Mouse (Mus musculus) heart, embryonic 16.5 days (tissue): ENCODE measurements at regions not wholly inside any gene's neighbourhood (a gene's known extent, or its start where the extent isn't known, plus 50 kb on each side); places are given as distances from the start of the nearest gene placed in this dataset.
A peak's percentile ranks its signal among the peaks of the same experiment; 100 is the strongest.

Experiments used
- ATAC-seq: fragments of 200-750 bp; cut with Nextera tagmentation; replicated peaks from 2 replicates; pipeline ENCODE4 v1.8.0; 2017; ENCODE audit warnings: moderate number of reproducible peaks; ENCODE audit not compliant: insufficient read depth, low FRiP score; ENCODE audit errors: extremely low read depth
- H3K27ac ChIP-seq: fragments of 300-500 bp; sonication (generic); 2 replicates; pipeline ENCODE4 v1.5.1; 2014; ENCODE audit warnings: mild to moderate bottlenecking, low read length, control low read depth, moderate library complexity
- H3K27me3 ChIP-seq: fragments of 300-500 bp; sonication (generic); 2 replicates; pipeline ENCODE4 v1.6.1; 2014; ENCODE audit warnings: low read length, mixed read lengths; ENCODE audit not compliant: control insufficient read depth, insufficient read depth
- H3K36me3 ChIP-seq: fragments of 300-500 bp; sonication (generic); 2 replicates; pipeline ENCODE4 v1.6.1; 2014; ENCODE audit not compliant: control insufficient read depth, insufficient read depth
- H3K4me1 ChIP-seq: fragments of 300-500 bp; sonication (generic); 2 replicates; pipeline ENCODE4 v1.6.1; 2014; ENCODE audit warnings: low read length, mixed read lengths; ENCODE audit not compliant: control insufficient read depth, insufficient read depth
- H3K4me2 ChIP-seq: fragments of 300-500 bp; sonication (generic); 2 replicates; pipeline ENCODE4 v1.6.1; 2014; ENCODE audit warnings: low read depth, mild to moderate bottlenecking, control low read depth, low read length
- H3K4me3 ChIP-seq: fragments of 300-500 bp; sonication (generic); 2 replicates; pipeline ENCODE4 v1.5.1; 2014; ENCODE audit warnings: mild to moderate bottlenecking, control low read depth, low read length
- H3K9ac ChIP-seq: fragments of 300-500 bp; sonication (generic); 2 replicates; pipeline ENCODE4 v1.6.1; 2014; ENCODE audit warnings: low read length, control low read depth
- H3K9me3 ChIP-seq: fragments of 300-500 bp; sonication (generic); replicated peaks from 2 replicates; pipeline ENCODE4 v1.6.1; 2016; ENCODE audit warnings: low read length; ENCODE audit not compliant: control insufficient read depth
- WGBS: fragments of 180-500 bp; shearing (Covaris S2); extraction: QIAGEN DNeasy Blood & Tissue Kit; methylation state at CpG from one replicate; pipeline ENCODE4 v1.1.7; 2014; 5-methylcytosine and 5-hydroxymethylcytosine counted together

GRCm38 (mm10) chr6:122394160-122394559 is 53.8 kb upstream of the Phc1 start:
- Histone ChIP-seq H3K4me3 (no peak overlapping the region), H3K9me3 (peaks cover 5% of the 10 kb centered on the region; the same call in 1 of the 2 replicates), H3K9ac (no peak overlapping the region), H3K4me2 (no peak overlapping the region), H3K4me1 (peaks cover 16% of the 10 kb centered on the region), H3K36me3 (no peaks in the 10 kb centered on the region), H3K27ac (no peak overlapping the region), H3K27me3 (no peaks in the 10 kb centered on the region)
- no peak for ATAC-seq
- WGBS, result 33% methylated on average over 5 of the region's 5 CpGs

GRCm38 (mm10) chr6:122393231-122393881 is 53.0 kb upstream of the Phc1 start:
- peak; percentile 84 for ATAC-seq
- 24% methylated on average over 19 of the region's 19 CpGs for WGBS
- Histone ChIP-seq H3K36me3 (no peaks in the 10 kb centered on the region), H3K4me1 (peaks cover 16% of the 10 kb centered on the region), H3K4me2 (peak overlapping the region; percentile 51), H3K27ac (peak overlapping the region; percentile 66), H3K4me3 (no peak overlapping the region), H3K27me3 (no peaks in the 10 kb centered on the region), H3K9me3 (peaks cover 5% of the 10 kb centered on the region; the same call in 1 of the 2 replicates), H3K9ac (peak overlapping the region; percentile 32; the same call in 1 of the 2 replicates)

GRCm38 (mm10) chr6:122391725-122392667 is 51.6 kb upstream of the Phc1 start:
- 0 out of 2 replicates have a peak overlapping the region, but pooled peaks have one; percentile 17 for H3K4me3 ChIP-seq
- peak overlapping the region; percentile 50 for H3K4me2 ChIP-seq
- peaks cover 5% of the 10 kb centered on the region; the same call in 1 of the 2 replicates for H3K9me3 ChIP-seq
- H3K9ac ChIP-seq, result no peak overlapping the region
- H3K27ac ChIP-seq, result no peak overlapping the region
- WGBS, result 33% methylated on average over 29 of the region's 29 CpGs
- peaks cover 16% of the 10 kb centered on the region for H3K4me1 ChIP-seq
- H3K27me3 ChIP-seq, result no peaks in the 10 kb centered on the region
- no peaks in the 10 kb centered on the region for H3K36me3 ChIP-seq
- ATAC-seq, result 0 out of 2 replicates have a peak, but pooled peaks have one; percentile 19

- H3K4me1 ChIP-seq, result peaks cover 16% of the 10 kb centered on the region
- no peak overlapping the region for H3K9ac ChIP-seq
- 62% methylated on average over 10 of the region's 10 CpGs for WGBS
- peaks cover 5% of the 10 kb centered on the region; the same call in 1 of the 2 replicates for H3K9me3 ChIP-seq
- no peaks in the 10 kb centered on the region for H3K27me3 ChIP-seq
- H3K4me2 ChIP-seq, result no peak overlapping the region
- no peak overlapping the region for H3K27ac ChIP-seq
- no peak overlapping the region for H3K4me3 ChIP-seq
- H3K36me3 ChIP-seq, result no peaks in the 10 kb centered on the region
- no peak for ATAC-seq
These were observed 50.8 kb upstream of the Phc1 start for GRCm38 (mm10) chr6:122391126-122391525.

GRCm38 (mm10) chr6:122390720-122391119 is 50.4 kb upstream of the Phc1 start:
- H3K4me3 ChIP-seq, result no peak overlapping the region
- peaks cover 5% of the 10 kb centered on the region; the same call in 1 of the 2 replicates for H3K9me3 ChIP-seq
- H3K27ac ChIP-seq, result no peak overlapping the region
- no peak overlapping the region for H3K9ac ChIP-seq
- H3K27me3 ChIP-seq, result no peaks in the 10 kb centered on the region
- H3K4me2 ChIP-seq, result no peak overlapping the region
- H3K4me1 ChIP-seq, result peaks cover 16% of the 10 kb centered on the region
- ATAC-seq, result no peak
- no peaks in the 10 kb centered on the region for H3K36me3 ChIP-seq
- 42% methylated on average over 13 of the region's 13 CpGs for WGBS
